Mouse (Mus musculus) cerebellum, adult 9-11 months (tissue): ENCODE results near the gene Phip.

Source experiments
- DNase-seq: peaks from one replicate; pipeline ENCODE4 v3.0.0; 2022

The Phip gene

DNA sequence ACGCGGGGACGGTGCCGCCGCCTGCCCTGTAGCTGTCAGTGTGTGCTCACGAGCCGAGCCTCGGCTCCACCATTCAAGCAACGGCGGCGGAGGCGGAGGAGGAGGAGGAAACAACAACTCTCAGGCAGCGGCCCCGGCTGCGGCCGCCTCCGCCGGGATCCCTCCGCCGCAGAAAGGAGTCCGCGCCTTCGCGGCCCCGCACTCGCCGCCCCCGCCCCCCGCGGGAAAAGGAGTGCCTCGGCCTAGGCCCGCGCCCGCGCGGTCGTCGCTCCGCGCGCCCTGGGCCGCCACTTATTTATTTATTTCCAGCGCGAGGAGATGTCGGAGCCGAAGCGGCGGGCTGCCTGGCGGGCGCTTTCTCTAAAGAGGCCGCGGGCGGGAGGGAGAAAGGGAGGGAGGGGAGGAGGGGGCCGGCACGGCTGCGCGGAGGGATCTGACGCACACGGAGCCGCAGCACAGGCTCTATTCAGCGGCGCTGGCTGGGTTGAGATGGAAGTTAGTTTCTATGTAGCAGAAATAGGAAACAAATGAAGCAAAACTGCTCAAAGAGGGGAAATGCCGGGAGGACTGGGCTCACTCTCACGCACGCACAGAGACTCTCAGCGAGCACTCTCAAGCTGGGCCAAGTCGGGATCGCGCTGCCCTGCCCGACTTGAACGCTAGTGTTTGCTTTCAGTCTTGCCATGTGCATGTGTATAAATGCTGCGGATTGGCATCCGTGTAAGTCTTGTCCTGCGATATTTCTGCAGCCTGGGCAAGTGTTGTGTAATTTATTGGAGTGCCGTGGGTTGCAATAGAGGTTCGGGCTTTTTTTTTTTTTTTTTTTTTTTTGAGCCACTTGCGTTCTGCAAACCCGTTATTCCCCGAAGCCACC lies at the start of gene Phip:
Gene Phip, minus strand, starts transcription at position 175 of the 874 bp plus-strand sequence.
- peak; percentile 96 for DNase-seq

GRCm38 (mm10) chr9:83023724-83024123 lies 48.4 kb upstream of the Phip start:
- no peak for DNase-seq

GRCm38 (mm10) chr9:83014516-83014915 lies 39.2 kb upstream of the Phip start:
- DNase-seq, result no peak

DNA sequence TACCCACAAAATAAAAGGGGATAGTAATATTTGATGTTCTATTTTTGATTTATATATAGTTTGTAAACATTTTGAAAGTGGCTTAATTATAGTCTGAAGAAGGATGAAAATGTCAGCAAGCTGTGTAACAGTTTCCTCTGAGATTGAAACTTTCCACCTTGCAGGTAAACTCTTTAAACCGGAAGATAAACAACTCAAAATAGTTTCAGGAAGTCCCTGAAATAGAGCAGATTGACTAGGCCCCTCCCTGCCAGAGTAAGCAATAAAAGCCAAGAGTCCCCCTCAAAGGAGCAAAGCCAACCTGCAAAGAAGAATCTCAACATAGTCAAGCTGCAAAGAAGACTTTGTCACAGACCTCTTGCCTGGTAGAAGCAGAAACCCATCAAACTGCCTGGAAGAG lies 33.0 kb upstream of the Phip start:
- DNase-seq, result no peak

- no peak for DNase-seq
These were observed 26.0 kb upstream of the Phip start for GRCm38 (mm10) chr9:83001342-83001741.

DNA sequence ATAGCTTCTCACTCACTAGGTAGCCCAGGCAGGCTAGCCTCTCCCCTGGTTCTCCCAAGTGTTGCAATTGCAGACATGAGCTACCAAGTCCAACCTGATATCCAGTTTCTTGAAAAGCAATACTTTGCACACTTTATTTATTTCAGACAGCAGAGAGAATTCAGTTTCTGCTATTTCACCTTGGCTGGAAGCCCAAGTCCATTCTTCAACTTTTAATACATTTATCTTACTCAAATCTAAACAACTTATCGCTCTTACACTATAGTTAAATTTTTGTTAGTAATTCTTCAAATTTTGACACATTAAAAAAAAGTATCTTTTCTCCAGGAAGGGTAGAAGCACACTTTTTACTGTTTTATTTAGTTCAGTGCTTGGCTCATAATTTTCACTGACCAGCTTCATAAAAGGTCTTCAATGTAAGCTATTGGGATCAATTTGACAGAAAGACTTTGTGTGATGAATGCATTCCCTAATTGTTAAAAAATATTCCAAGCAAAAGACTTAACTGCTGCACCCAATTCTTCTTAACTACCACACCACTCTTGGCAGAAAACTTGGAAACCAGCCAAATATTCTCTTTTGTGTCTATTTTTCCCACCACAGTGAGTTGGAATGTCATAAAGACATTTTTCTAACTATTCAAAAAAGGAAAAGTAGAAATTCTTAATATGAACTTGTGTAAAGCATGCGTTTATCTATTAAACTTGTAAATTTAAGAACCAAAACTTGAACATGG lies 22.6 kb upstream of the Phip start:
- no peak for DNase-seq

DNA sequence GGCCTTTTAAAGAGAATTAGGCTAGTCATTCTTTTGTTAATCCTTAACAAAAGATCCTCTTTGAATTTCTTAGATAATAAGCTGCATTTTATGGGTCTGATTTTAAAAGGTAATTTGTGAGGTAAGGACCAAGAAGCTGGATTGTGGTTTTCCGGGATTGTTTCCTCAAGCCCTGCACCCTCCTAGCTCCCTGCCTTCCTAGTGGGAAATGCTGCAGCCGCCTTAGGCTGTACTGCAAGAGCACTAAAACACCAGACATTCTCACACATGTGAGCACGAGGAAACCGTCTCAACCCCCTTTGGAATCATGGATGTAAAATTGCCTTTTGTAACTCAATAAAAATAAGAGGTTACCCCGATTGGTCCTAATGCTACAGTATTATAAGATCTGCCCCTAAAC lies 1.6 kb upstream of the Phip start:
- peak; percentile 50 for DNase-seq

- DNase-seq, result no peak
These were observed 903 bp upstream of the Phip start for GRCm38 (mm10) chr9:82976219-82976618.

DNA sequence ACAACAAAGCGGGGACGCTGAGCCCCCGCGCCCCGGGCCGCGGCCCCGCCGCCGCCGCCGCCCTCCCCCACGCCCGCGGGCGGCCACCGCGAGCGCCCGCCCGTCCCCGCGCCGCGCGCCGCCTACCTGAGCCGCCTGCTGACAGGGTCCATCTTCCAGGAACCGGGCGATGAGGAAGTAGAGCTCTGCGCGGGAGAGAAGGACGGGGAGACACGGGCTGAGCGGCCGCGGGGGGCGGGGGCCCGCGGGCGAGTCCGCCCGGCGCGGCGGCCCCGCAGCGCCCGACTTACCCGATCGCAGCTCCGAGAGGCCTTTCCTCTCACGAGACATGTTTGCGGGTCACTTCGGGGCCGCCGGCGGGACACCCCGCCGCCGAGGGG lies 364 bp downstream of the Phip start:
- DNase-seq, result no peak

DNA sequence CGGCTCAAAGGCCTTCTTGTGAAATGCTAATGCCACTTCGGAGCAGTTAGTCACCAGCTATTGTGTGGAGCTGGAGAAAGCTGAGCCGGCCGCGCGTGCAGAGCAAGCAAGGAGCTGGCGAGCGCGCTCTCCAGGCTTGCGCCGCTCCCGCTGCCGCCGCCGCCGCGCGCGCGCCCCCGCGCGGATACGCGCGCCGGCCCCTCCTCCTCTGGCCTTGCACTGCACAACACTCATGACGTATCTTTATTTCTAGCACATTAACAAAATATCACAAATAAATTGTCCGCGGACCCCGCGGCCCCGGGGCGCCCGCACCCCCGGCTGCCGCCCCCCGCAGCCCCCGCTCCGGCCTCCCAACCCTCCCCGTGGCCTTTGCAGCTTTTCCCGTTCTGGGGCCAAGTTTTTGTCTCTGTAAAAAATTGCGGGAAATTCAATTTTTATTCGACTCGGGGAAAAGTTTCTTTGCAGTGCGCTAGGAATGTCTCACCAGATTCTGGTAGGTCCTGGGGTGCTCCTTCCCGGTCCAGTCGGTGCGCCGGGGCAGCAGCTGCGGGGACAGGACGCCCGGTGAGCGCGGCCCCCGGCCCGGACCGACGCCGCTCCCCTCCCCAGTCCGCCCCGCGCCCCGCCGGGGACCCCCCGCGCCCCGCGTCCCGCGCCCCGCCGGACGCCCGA lies 992 bp downstream of the Phip start:
- peak; percentile 91 for DNase-seq

- no peak for DNase-seq
These were observed 1.9 kb downstream of the Phip start for GRCm38 (mm10) chr9:82973321-82973892.

DNA sequence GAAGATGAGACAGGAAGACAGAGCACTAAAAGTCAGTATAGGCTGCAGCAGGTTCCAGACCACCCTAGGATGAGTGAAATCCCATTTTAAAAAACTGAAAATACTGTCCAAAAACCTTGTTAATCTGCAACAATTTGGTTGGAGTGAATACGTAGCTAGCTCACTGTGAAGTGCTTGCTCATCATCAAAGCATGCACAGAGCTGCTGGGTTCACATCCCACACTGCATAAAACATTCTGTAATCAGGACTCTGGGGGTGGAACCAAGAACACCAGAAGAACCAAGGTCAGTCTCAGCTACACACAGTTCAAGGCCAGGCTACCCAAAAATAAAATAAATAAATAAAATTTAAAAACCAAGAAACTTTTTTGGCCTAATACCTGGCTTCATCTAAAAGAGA lies 3.9 kb downstream of the Phip start:
- no peak for DNase-seq

- no peak for DNase-seq
These were observed 8.2 kb downstream of the Phip start for GRCm38 (mm10) chr9:82967076-82967621.

DNA sequence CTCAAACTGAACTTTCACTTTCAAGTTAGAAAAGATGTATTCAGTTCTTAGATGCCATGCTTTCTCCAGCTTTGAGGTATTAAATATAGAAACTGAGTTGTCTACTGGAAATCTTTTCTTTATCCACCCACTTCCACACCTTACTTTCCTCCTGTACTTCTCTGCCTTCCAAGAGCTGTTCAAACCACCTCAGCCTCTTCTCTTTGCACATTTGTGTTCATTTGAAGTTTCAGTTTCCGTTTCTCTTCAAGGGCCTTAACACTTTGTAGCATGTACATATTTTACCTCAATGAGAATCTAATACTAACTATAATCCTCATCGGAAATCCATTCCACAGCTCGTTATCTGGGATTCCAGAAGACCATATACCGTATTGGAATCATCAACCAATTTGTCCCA lies 11.3 kb downstream of the Phip start:
- no peak for DNase-seq

GRCm38 (mm10) chr9:82961352-82961751 lies 14.0 kb downstream of the Phip start:
- DNase-seq, result no peak

GRCm38 (mm10) chr9:82955267-82955666 lies 20.0 kb downstream of the Phip start:
- no peak for DNase-seq

DNA sequence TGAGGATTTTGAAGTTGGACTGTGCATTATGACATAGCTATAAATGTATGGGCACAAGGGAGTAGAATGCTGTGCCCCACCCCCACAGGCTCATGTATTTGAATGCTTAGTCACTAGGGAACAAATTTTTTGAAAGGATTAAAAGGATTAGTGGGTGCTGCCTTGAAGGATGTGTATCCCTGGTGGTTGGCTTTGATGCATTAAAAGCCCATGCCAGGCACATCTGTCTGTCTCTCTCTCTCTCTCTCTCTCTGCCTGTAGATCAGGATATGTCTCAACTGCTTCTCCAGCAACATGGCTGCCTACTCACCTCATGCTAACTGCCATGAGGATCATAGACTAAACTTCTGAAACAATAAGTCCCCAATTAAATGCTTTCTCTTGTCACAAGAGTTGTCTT lies 23.0 kb downstream of the Phip start:
- no peak for DNase-seq

- DNase-seq, result no peak
These were observed 23.8 kb downstream of the Phip start for GRCm38 (mm10) chr9:82951435-82952004.

GRCm38 (mm10) chr9:82907246-82907645 lies 68.1 kb downstream of the Phip start:
- no peak for DNase-seq

- DNase-seq, result no peak
These were observed 86.7 kb downstream of the Phip start for GRCm38 (mm10) chr9:82888645-82889044.

DNA sequence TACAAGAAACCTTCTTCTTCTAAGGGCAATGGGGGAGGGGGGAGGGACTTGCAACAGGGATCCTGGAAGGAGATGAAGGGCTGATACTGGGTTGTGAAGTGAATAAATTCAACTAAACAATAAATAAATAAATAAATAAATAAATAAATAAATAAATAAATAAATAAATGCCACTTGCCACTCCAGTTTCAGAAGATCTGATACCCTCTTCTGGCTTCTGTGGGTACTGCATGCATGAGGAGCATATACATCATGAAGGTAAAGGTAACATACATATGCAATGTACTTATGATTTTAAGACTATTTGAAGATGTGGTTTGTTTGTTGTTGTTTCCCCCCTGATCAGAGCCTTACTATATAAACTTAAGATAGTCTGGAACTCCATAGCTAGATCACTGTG lies 91.1 kb downstream of the Phip start:
- DNase-seq, result no peak

DNA sequence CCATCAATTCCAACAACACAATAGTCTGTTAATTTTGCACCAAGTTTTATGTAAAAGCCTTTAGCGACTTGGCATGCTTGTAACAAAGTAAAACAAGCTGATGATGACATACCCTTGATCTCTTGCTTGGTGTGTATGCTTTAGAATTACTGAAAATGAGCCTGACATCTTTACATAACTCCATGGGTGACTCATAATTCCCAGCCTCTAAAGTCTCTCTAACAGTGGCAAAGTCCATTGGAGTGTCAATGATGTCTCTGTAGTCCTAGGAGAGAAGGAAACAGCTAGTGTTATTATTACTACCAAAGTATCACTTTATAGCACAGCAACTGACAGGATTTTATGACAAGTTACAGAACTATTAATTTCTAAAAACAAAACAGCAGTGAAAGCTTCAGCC lies 98.2 kb downstream of the Phip start:
- DNase-seq, result no peak

DNA sequence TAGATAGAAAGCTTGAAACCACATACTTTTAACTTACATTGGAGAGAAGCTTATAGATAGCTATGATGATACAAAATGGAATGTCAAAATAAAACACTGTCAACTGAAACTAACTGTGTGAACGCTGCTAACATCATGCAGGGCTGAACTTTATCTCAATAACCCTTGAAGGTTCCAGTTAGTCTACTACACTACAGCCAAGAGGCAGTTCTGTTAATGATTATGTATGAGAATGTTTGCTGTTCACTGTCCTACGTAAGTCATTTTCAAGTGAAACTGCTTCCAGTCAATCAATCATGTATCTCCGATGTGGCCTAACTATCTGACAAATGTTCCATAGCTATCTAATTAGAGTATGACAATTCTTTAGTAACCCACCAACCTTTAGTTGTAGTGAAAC lies 107.6 kb downstream of the Phip start:
- DNase-seq, result no peak
